Mouse (Mus musculus): Measurements from ENCODE around the gene Pacrg.

Pacrg gene

DNA sequence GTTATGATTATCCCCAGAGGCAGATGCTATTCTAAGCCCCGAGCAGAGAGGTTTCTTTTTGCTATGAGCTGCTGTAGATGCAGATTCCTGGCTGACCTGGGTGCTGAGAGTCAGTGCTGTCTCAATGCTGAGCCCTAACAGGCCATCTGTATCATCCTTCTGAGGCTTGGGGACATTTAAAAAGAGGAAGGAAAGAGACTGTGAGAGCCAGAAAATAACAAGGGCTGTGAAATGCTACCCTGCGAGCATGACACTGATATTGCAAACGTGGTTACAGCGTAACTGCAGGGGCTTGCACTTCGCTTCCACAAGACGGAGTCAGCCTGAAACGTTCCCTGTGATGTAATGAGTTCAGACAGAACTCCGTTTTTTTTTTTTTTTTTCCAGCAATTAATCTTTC lies 281.4 kb downstream of the Pacrg start:
- in situ Hi-C loops (cut with MboI; ENCODE audit: low sequenced_read_pairs), result no loop called here

GRCm38 (mm10) chr17:10552295-10553056 lies 287.6 kb downstream of the Pacrg start:
- in situ Hi-C loops (cut with MboI; ENCODE audit: low sequenced_read_pairs), result no loop called here

GRCm38 (mm10) chr17:10550781-10551520 lies 289.2 kb downstream of the Pacrg start:
- in situ Hi-C loops (cut with MboI; ENCODE audit: low sequenced_read_pairs), result no loop called here

- in situ Hi-C loops (cut with MboI; ENCODE audit: low sequenced_read_pairs), result no loop called here
Observed at GRCm38 (mm10) chr17:10549825-10550224, 290.3 kb downstream of the Pacrg start.

GRCm38 (mm10) chr17:10548969-10549368 lies 291.1 kb downstream of the Pacrg start:
- in situ Hi-C loops (cut with MboI; ENCODE audit: low sequenced_read_pairs), result no loop called here

DNA sequence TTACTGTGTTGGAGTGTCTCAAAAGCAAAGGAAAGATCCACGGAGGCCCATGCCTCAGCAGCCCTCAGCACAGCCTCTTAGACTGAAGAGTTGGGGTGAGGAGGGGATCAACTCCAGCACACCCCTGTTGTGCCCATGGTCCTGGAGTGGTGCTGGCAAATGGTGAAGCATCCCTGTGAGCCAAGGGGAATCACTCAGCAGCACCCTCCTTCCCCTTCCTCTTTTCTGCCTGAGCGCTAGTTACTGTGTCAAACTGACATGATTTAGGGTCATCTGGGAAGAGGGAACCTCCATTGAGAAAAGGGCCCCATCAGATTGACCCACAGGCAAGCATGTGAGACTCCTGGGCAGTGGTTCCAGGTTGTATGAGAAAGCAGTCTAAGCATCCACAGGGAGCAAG lies 299.3 kb downstream of the Pacrg start:
- in situ Hi-C loops (cut with MboI; ENCODE audit: low sequenced_read_pairs), result no loop called here

GRCm38 (mm10) chr17:10534206-10534605 lies 305.9 kb downstream of the Pacrg start:
- in situ Hi-C loops (cut with MboI; ENCODE audit: low sequenced_read_pairs), result no loop called here

DNA sequence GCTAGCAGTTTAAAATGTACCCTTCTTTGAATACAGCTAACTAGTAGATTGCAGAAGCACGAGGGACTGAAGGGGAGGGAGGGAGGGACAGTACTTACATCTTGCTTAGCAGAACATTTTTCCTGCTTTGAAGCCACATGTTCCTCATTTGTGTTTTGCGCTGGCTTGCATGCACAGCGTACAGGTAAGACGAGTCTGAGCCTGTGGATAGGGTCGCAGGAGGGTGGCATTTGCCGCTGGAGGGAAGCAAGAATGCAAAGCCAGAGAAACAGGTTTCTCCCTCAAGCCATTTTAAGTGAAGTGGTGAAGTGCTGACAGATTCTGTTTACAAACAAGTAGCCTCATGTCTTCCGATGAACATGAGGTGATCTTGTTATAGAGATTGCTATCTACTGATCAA lies 306.6 kb downstream of the Pacrg start:
- in situ Hi-C loops (cut with MboI; ENCODE audit: low sequenced_read_pairs), result no loop called here

DNA sequence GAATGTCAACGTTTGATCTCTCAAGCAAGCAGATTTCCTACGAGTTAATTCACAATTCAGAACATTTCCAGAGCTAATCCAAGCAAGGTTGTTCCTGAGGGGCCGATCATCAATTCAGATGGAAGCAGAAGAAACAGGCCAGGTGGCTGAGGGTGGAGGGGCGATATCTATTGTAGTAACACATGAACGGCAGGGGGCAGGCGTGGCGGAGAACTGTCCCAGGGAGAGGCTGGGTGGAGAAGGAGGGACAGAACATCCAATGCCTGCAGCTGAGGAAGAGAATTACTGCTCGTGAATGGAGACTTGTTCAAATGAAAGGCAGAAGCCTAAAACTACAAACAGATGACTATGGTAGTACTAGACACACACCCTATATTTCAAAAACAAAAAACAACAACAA lies 309.1 kb downstream of the Pacrg start:
- in situ Hi-C loops (cut with MboI; ENCODE audit: low sequenced_read_pairs), result no loop called here

GRCm38 (mm10) chr17:10529329-10529955 lies 310.7 kb downstream of the Pacrg start:
- in situ Hi-C loops (cut with MboI; ENCODE audit: low sequenced_read_pairs), result no loop called here

DNA sequence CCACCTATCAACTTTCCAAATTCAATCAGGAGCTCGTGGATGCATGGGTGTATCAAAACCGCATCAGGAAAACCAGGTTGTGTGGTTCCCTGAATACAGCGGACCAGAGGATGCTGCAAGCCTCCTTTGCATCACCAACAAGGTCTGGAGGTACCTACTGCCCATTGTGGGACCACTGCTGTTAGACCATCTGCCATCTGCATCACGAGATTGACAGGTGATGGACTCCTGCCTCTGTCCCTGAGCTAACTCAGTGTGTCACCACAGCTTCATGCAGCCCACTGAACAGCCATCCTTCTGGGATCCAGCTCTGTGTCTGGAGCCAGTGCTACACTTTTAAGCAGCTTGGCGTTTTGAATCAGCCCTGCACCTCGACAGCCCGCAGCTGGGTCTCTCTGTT lies 318.8 kb downstream of the Pacrg start:
- in situ Hi-C loops (cut with MboI; ENCODE audit: low sequenced_read_pairs), result no loop called here

DNA sequence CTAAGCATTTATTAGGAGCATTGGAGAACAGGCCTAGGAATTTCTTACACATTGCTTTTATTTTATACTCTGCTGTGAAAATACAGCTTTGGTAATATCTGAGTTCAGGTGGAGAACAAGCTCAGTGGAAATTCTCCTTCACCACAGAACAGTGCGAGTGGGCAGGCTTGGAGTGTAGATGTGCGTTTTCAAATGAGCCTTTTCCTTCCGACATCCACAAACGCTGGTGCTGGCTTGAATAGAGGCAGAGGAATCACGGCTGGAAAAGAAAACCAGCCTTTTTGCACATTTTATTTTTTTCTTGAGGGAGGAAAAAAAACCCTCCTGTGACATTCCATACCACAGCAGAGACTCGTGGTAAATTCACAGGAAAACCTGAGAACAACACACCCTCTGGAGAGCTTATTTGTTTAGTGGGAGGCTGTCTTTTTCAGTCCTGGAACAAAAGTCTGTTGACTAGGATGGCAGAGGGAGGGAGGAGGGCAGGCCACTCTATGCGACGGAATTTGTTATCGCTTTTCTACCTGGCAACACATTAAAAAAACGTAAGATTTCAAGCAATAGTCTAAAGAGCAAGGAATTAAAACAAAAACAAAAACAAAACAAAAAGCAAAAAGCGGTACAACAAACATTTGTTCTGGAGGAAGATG lies 320.5 kb downstream of the Pacrg start:
- in situ Hi-C loops (cut with MboI; ENCODE audit: low sequenced_read_pairs), result no loop called here

GRCm38 (mm10) chr17:10514812-10515211 lies 325.3 kb downstream of the Pacrg start:
- in situ Hi-C loops (cut with MboI; ENCODE audit: low sequenced_read_pairs), result no loop called here

DNA sequence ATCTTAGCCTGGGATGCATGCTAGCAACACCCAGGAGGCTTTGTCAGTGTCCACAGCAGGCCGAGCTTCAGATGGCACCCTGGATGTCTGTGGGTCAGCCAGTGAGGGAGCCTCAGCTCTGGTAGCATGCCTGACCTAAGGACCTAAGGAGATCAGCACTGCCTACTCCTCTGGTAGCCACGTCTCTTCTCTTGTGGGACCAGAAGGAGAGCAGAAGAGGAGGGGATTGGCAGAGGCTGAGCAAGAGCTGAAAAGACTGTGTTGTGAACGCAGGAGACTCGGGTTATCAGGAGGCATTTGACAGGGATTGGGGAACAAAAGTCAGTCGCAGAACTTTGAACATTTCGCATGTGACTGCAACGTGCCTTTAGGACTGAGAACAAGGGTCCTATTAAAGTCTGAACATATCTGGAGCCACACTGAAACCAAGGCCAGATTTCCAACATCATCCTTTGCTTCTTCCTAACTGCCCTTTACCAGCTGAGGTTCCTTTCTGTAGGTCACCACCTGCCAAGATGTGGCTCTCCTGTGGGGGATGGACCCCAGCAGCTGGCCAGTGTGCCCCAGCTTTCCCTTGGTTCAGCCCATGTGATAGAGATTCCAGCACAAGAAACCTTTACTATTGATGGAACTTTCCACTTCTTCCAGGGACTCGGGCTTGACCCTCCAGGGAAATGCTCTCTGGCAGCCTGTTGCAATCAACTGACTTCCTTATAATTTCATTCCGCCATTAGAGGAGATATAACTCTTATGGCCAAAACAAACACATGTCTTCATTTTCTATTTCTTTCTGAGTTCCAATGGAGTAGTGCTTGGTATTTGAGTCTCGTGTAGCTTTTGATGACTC lies 329.0 kb downstream of the Pacrg start:
- in situ Hi-C loops (cut with MboI; ENCODE audit: low sequenced_read_pairs), result no loop called here

GRCm38 (mm10) chr17:10510467-10510866 lies 329.6 kb downstream of the Pacrg start:
- in situ Hi-C loops (cut with MboI; ENCODE audit: low sequenced_read_pairs), result no loop called here

GRCm38 (mm10) chr17:10508088-10508487 lies 332.0 kb downstream of the Pacrg start:
- in situ Hi-C loops (cut with MboI; ENCODE audit: low sequenced_read_pairs), result no loop called here

- in situ Hi-C loops (cut with MboI; ENCODE audit: low sequenced_read_pairs), result no loop called here
Observed at GRCm38 (mm10) chr17:10507466-10507865, 332.6 kb downstream of the Pacrg start.

- in situ Hi-C loops (cut with MboI; ENCODE audit: low sequenced_read_pairs), result no loop called here
Observed at GRCm38 (mm10) chr17:10506896-10507295, 333.2 kb downstream of the Pacrg start.

- in situ Hi-C loops (cut with MboI; ENCODE audit: low sequenced_read_pairs), result no loop called here
Observed at GRCm38 (mm10) chr17:10501439-10501838, 338.7 kb downstream of the Pacrg start.

- in situ Hi-C loops (cut with MboI; ENCODE audit: low sequenced_read_pairs), result no loop called here
Observed at GRCm38 (mm10) chr17:10500795-10501432, 339.2 kb downstream of the Pacrg start.
